8 mouse cellular contexts compared by ENCODE assay signal in genomic region chr2:30690307-30690706, GRCm38 (mm10).
A peak's percentile ranks its signal among the peaks of the same experiment; 100 is the strongest.
DNase-seq lines count a peak whose midpoint lies in the region; ATAC-seq lines count a peak whose summit lies in the region.

No protein-coding gene starts in this region.

- no peaks in the 10 kb centered on the region for H3K9me3 ChIP-seq in forebrain, embryonic 11.5 days (ENCODE audit: control insufficient read depth, low read length)
- no peaks in the 10 kb centered on the region for H3K9me3 ChIP-seq in hindbrain, embryonic 10.5 days
- no peaks in the 10 kb centered on the region for H3K9me3 ChIP-seq in limb, embryonic 12.5 days
- H3K9me3 ChIP-seq in midbrain, embryonic 11.5 days (ENCODE audit: control insufficient read depth, low read length) = no peaks in the 10 kb centered on the region

- no peak overlapping the region for H3K4me3 ChIP-seq in forebrain, embryonic 11.5 days (ENCODE audit: low read depth, low read length)
- 0 out of 2 replicates have a peak overlapping the region, but pooled peaks have one; percentile 1 for H3K4me3 ChIP-seq in hindbrain, embryonic 10.5 days
- H3K4me3 ChIP-seq in limb, embryonic 12.5 days (replicated peaks) = no peak overlapping the region
- H3K4me3 ChIP-seq in midbrain, embryonic 11.5 days (ENCODE audit: low read depth, low read length) = no peak overlapping the region

- no peaks in the 10 kb centered on the region for H3K36me3 ChIP-seq in forebrain, embryonic 11.5 days (ENCODE audit: control insufficient read depth, insufficient read depth, low read length)
- no peaks in the 10 kb centered on the region for H3K36me3 ChIP-seq in hindbrain, embryonic 10.5 days
- H3K36me3 ChIP-seq in limb, embryonic 12.5 days = no peaks in the 10 kb centered on the region
- no peaks in the 10 kb centered on the region for H3K36me3 ChIP-seq in midbrain, embryonic 11.5 days (ENCODE audit: control insufficient read depth, insufficient read depth, low read length)

- no peaks in the 10 kb centered on the region for H3K27me3 ChIP-seq in forebrain, embryonic 11.5 days (ENCODE audit: control insufficient read depth, insufficient read depth, low read length)
- H3K27me3 ChIP-seq in hindbrain, embryonic 10.5 days (ENCODE audit: insufficient read depth, poor library complexity, severe bottlenecking) = peaks cover 8% of the 10 kb centered on the region; the same call in 1 of the 2 replicates
- no peaks in the 10 kb centered on the region for H3K27me3 ChIP-seq in limb, embryonic 12.5 days
- no peaks in the 10 kb centered on the region for H3K27me3 ChIP-seq in midbrain, embryonic 11.5 days (ENCODE audit: control insufficient read depth, insufficient read depth, low read length)

- no peak overlapping the region for H3K4me2 ChIP-seq in forebrain, embryonic 11.5 days (ENCODE audit: low read depth, low read length, severe bottlenecking)
- no peak overlapping the region for H3K4me2 ChIP-seq in limb, embryonic 12.5 days
- H3K4me2 ChIP-seq in midbrain, embryonic 11.5 days = no peak overlapping the region

- H3K4me1 ChIP-seq in forebrain, embryonic 11.5 days (replicated peaks; ENCODE audit: control insufficient read depth, insufficient read depth, low read length) = peaks cover 32% of the 10 kb centered on the region
- H3K4me1 ChIP-seq in hindbrain, embryonic 10.5 days (replicated peaks) = peaks cover 95% of the 10 kb centered on the region
- peaks cover 71% of the 10 kb centered on the region for H3K4me1 ChIP-seq in limb, embryonic 12.5 days (replicated peaks)
- H3K4me1 ChIP-seq in midbrain, embryonic 11.5 days (ENCODE audit: control insufficient read depth, insufficient read depth, low read length) = peaks cover 44% of the 10 kb centered on the region

- H3K9ac ChIP-seq in forebrain, embryonic 11.5 days (ENCODE audit: low read length) = no peak overlapping the region
- H3K9ac ChIP-seq in limb, embryonic 12.5 days (replicated peaks) = no peak overlapping the region
- H3K9ac ChIP-seq in midbrain, embryonic 11.5 days (ENCODE audit: low read length) = no peak overlapping the region

- DNase-seq in gastrocnemius, adult 18-20 months (ENCODE audit: low spot score) = peak; percentile 60
- no peak for DNase-seq in gastrocnemius, postnatal 4 days (ENCODE audit: low spot score in 2 of 2)
- no peak for DNase-seq in forebrain, embryonic 11.5 days (ENCODE audit: low spot score)
- no peak for DNase-seq in hindbrain, embryonic 10.5 days (ENCODE audit: low spot score)
- DNase-seq in midbrain, embryonic 11.5 days (ENCODE audit: low spot score, missing footprints) = no peak
- DNase-seq in cerebellum, adult 9-10 months = no peak
- no peak for DNase-seq in left cerebral cortex, adult 8-10 months (ENCODE audit: low spot score in 2 of 2)

- no peak for ATAC-seq in forebrain, embryonic 11.5 days (replicated peaks; ENCODE audit: low FRiP score)
- ATAC-seq in limb, embryonic 12.5 days (ENCODE audit: insufficient number of reproducible peaks, insufficient read depth, low FRiP score, low TSS enrichment, low read depth) = no peak
- no peak for ATAC-seq in midbrain, embryonic 11.5 days (ENCODE audit: low FRiP score)

- peak overlapping the region; percentile 33 for H3K27ac ChIP-seq in forebrain, embryonic 11.5 days (ENCODE audit: low read depth, low read length)
- peak overlapping the region; percentile 99 for H3K27ac ChIP-seq in hindbrain, embryonic 10.5 days
- peak overlapping the region; percentile 70 for H3K27ac ChIP-seq in limb, embryonic 12.5 days
- H3K27ac ChIP-seq in midbrain, embryonic 11.5 days (ENCODE audit: low read depth, low read length) = peak overlapping the region; percentile 22; the same call in 1 of the 2 replicates

- WGBS in forebrain, embryonic 11.5 days = 69% methylated on average over 11 of the region's 11 CpGs
- WGBS in hindbrain, embryonic 10.5 days = 76% methylated on average over 11 of the region's 11 CpGs
- WGBS in limb, embryonic 12.5 days = 85% methylated on average over 11 of the region's 11 CpGs
- 82% methylated on average over 11 of the region's 11 CpGs for WGBS in midbrain, embryonic 11.5 days

Comparison
In these comparisons a context has a peak if more than half of its experiments do, and no peak if none do; other contexts are left out.
1. H3K27ac ChIP-seq: peak in every context shown above with its lines; median percentile 99 in hindbrain, embryonic 10.5 days; 70 in limb, embryonic 12.5 days; 33 in forebrain, embryonic 11.5 days; 22 in midbrain, embryonic 11.5 days.